Mouse (Mus musculus) brain, embryonic 14.5 days (tissue): Measurements from ENCODE around the gene Kif7.

Experiments used
- CTCF ChIP-seq: fragments of 200-500 bp; IDR thresholded peaks from 2 replicates; pipeline ENCODE4 v1.5.1; 2012; ENCODE audit warnings: inconsistent platforms, mild to moderate bottlenecking, moderate library complexity, borderline replicate concordance; ENCODE audit not compliant: insufficient read depth, insufficient read length; ENCODE audit errors: extremely low read depth
- POLR2A ChIP-seq: fragments of 200-500 bp; IDR thresholded peaks from 2 replicates; pipeline ENCODE4 v1.6.1; 2012; ENCODE audit warnings: mild to moderate bottlenecking, inconsistent platforms, borderline replicate concordance; ENCODE audit not compliant: poor library complexity, insufficient read depth, insufficient read length, severe bottlenecking; ENCODE audit errors: extremely low read depth

DNA sequence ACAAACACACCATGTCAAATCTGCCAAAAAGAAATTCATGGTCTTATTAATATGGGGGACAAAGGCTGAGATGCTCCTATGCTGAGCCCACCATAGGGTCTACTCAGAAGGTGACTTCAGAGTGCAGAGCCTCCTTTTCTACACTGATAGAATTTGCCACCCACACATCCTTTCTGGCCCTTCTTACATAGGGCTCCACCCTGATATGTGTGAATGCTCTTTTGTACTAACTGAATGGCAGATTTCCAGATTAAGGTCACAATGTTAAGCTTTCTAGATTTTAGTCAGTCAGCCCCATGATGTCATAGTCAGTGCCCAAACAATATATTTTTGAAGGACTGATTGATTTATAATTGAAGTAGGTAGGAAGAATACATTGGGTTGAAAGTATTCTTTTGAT is 44.2 kb upstream of the Kif7 start:
- TF ChIP-seq CTCF (no peak), POLR2A (no peak)
